Mouse (Mus musculus) C2C12 (cell line): ENCODE results near the gene Ank3. TPM values are rescaled to one million over a fixed set of nuclear protein-coding genes. Genes with fewer than 3 reads are reported as not detected.

Experiments
- H3K27me3 ChIP-seq: one replicate; pipeline ENCODE4 v1.6.1; 2011; ENCODE audit not compliant: control insufficient read depth, insufficient read depth, insufficient read length
- H3K36me3 ChIP-seq: one replicate; pipeline ENCODE4 v1.6.1; 2011; ENCODE audit not compliant: control insufficient read depth, insufficient read depth
- H3K4me3 ChIP-seq: one replicate; pipeline ENCODE4 v1.5.1; 2011; ENCODE audit warnings: mild to moderate bottlenecking, control low read depth; ENCODE audit not compliant: poor library complexity, insufficient read depth, severe bottlenecking
- H3K79me2 ChIP-seq: one replicate; pipeline ENCODE4 v1.6.1; 2011; ENCODE audit not compliant: control insufficient read depth, insufficient read depth
- H3K79me3 ChIP-seq: one replicate; pipeline ENCODE4 v1.6.1; 2011; ENCODE audit warnings: low read depth, control low read depth
- H3ac ChIP-seq: one replicate; pipeline ENCODE3; 2011; ENCODE audit warnings: low read depth; ENCODE audit not compliant: control insufficient read depth, insufficient read length
- CEBPB ChIP-seq: IDR thresholded peaks from one replicate; pipeline ENCODE4 v1.6.1; 2011; ENCODE audit warnings: low read depth, mild to moderate bottlenecking, control low read depth, moderate library complexity
- CTCF ChIP-seq: IDR thresholded peaks from one replicate; pipeline ENCODE4 v1.5.1; 2011; ENCODE audit not compliant: control insufficient read depth, insufficient read depth, insufficient read length
- FOSL1 ChIP-seq: IDR thresholded peaks from one replicate; pipeline ENCODE4 v1.8.0; 2011; ENCODE audit warnings: mild to moderate bottlenecking, low read length; ENCODE audit not compliant: poor library complexity, insufficient read depth, severe bottlenecking
- MAX ChIP-seq: IDR thresholded peaks from one replicate; pipeline ENCODE4 v1.6.1; 2011; ENCODE audit warnings: mild to moderate bottlenecking, control low read depth
- MYOD1 ChIP-seq: IDR thresholded peaks from one replicate; pipeline ENCODE4 v1.6.1; 2011; ENCODE audit warnings: low read depth; ENCODE audit not compliant: control insufficient read depth, insufficient read length
- MYOG ChIP-seq: IDR thresholded peaks from one replicate; pipeline ENCODE4 v1.6.1; 2011; ENCODE audit not compliant: control insufficient read depth, insufficient read length; ENCODE audit errors: extremely low read depth
- USF1 ChIP-seq: IDR thresholded peaks from one replicate; pipeline ENCODE4 v1.6.1; 2011; ENCODE audit warnings: low read depth, mild to moderate bottlenecking, control low read depth, moderate library complexity
- polyA plus RNA-seq: library from polyadenylated mRNA; unstranded; fragments of >200 nt; fragmentation: generic; extraction: Trizol; gene quantifications from one replicate; pipeline ENCODE4 v1.2.1, GENCODE M21; 2012; ENCODE audit warnings: missing spikeins

Gene Ank3
- polyA plus RNA-seq, 1 experiment, result 9.8 TPM

GRCm38 (mm10) chr10:69719901-69720415 lies 321.4 kb downstream of the Ank3 start:
- Histone ChIP-seq H3K79me2 (no peaks in the 10 kb centered on the region), H3ac (no peak overlapping the region), H3K79me3 (no peaks in the 10 kb centered on the region), H3K4me3 (no peak overlapping the region), H3K36me3 (no peaks in the 10 kb centered on the region), H3K27me3 (no peaks in the 10 kb centered on the region)
- TF ChIP-seq USF1 (no peak), FOSL1 (no peak), MYOG (no peak), MYOD1 (no peak), MAX (no peak), CEBPB (no peak), CTCF (no peak)

GRCm38 (mm10) chr10:69720452-69720851 lies 321.9 kb downstream of the Ank3 start:
- Histone ChIP-seq H3K4me3 (no peak overlapping the region), H3K36me3 (no peaks in the 10 kb centered on the region), H3K79me2 (no peaks in the 10 kb centered on the region), H3K79me3 (no peaks in the 10 kb centered on the region), H3ac (no peak overlapping the region), H3K27me3 (no peaks in the 10 kb centered on the region)
- TF ChIP-seq USF1, result no peak
- no peak for TF ChIP-seq FOSL1
- no peak for TF ChIP-seq MYOD1
- no peak for TF ChIP-seq CTCF

GRCm38 (mm10) chr10:69720899-69721490 lies 322.4 kb downstream of the Ank3 start:
- Histone ChIP-seq H3K79me2 (no peaks in the 10 kb centered on the region), H3K79me3 (no peaks in the 10 kb centered on the region), H3K36me3 (no peaks in the 10 kb centered on the region), H3ac (no peak overlapping the region), H3K4me3 (no peak overlapping the region), H3K27me3 (no peaks in the 10 kb centered on the region)
- no peak for TF ChIP-seq MAX
- TF ChIP-seq USF1, result no peak
- no peak for TF ChIP-seq CEBPB
- TF ChIP-seq MYOG, result no peak
- no peak for TF ChIP-seq MYOD1
- TF ChIP-seq CTCF, result no peak
- no peak for TF ChIP-seq FOSL1

GRCm38 (mm10) chr10:69724159-69724558 lies 325.6 kb downstream of the Ank3 start:
- Histone ChIP-seq H3K27me3 (no peaks in the 10 kb centered on the region), H3K36me3 (no peaks in the 10 kb centered on the region), H3K79me3 (no peaks in the 10 kb centered on the region), H3ac (no peak overlapping the region), H3K79me2 (no peaks in the 10 kb centered on the region), H3K4me3 (no peak overlapping the region)
- no peak for TF ChIP-seq CEBPB
- TF ChIP-seq MYOG, result no peak
- no peak for TF ChIP-seq MYOD1
- TF ChIP-seq FOSL1, result no peak
- no peak for TF ChIP-seq CTCF
- TF ChIP-seq USF1, result no peak
- no peak for TF ChIP-seq MAX

GRCm38 (mm10) chr10:69725078-69725477 lies 326.5 kb downstream of the Ank3 start:
- no peaks in the 10 kb centered on the region for H3K79me2 ChIP-seq
- no peak overlapping the region for H3ac ChIP-seq
- no peaks in the 10 kb centered on the region for H3K79me3 ChIP-seq
- no peaks in the 10 kb centered on the region for H3K36me3 ChIP-seq
- no peak overlapping the region for H3K4me3 ChIP-seq
- TF ChIP-seq USF1, result no peak
- no peak for TF ChIP-seq MYOG
- TF ChIP-seq MAX, result no peak
- no peak for TF ChIP-seq FOSL1
- no peak for TF ChIP-seq CEBPB
- no peak for TF ChIP-seq MYOD1
- TF ChIP-seq CTCF, result no peak
- no peaks in the 10 kb centered on the region for H3K27me3 ChIP-seq

GRCm38 (mm10) chr10:69726265-69726664 lies 327.7 kb downstream of the Ank3 start:
- Histone ChIP-seq H3K4me3 (no peak overlapping the region), H3K79me2 (no peaks in the 10 kb centered on the region), H3K79me3 (no peaks in the 10 kb centered on the region), H3ac (no peak overlapping the region), H3K36me3 (no peaks in the 10 kb centered on the region), H3K27me3 (no peaks in the 10 kb centered on the region)
- TF ChIP-seq MYOD1 (no peak), USF1 (no peak), CEBPB (no peak), MAX (no peak), MYOG (no peak), CTCF (no peak), FOSL1 (no peak)
